Mouse (Mus musculus) retina, adult 2 months (tissue): ENCODE measurements around the gene Brap.
A peak's percentile ranks its signal among the peaks of the same experiment; 100 is the strongest.

Experiments
- DNase-seq: peaks from one replicate; pipeline ENCODE4 v3.0.0-alpha.2; 2012; ENCODE audit warnings: low read depth, low spot score

The Brap gene

GRCm38 (mm10) chr5:121714331-121714730 is 54.0 kb downstream of the Brap start:
- no peak for DNase-seq

GRCm38 (mm10) chr5:121714928-121715327 is 54.6 kb downstream of the Brap start:
- DNase-seq = no peak

- peak; percentile 59 for DNase-seq
These were observed 58.1 kb downstream of the Brap start for GRCm38 (mm10) chr5:121718462-121718861.

- DNase-seq = no peak
These were observed 60.7 kb downstream of the Brap start for GRCm38 (mm10) chr5:121720888-121721585.

- no peak for DNase-seq
These were observed 61.5 kb downstream of the Brap start for GRCm38 (mm10) chr5:121721841-121722240.

- DNase-seq = no peak
These were observed 64.3 kb downstream of the Brap start for GRCm38 (mm10) chr5:121724678-121725077.

GRCm38 (mm10) chr5:121730057-121730456 is 69.7 kb downstream of the Brap start:
- DNase-seq = no peak

GRCm38 (mm10) chr5:121736641-121737040 is 76.3 kb downstream of the Brap start:
- DNase-seq = no peak
